Mouse (Mus musculus) MEL (cell line): Measurements from ENCODE around the gene Jmjd1c. TPM values are rescaled to one million over a fixed set of nuclear protein-coding genes. Genes with fewer than 3 reads are reported as not detected.

Source experiments
- DNase-seq: peaks from one replicate; pipeline ENCODE4 v3.0.0; 2011; ENCODE audit warnings: low read depth, low spot score
- H3K27ac ChIP-seq: 2 replicates; pipeline ENCODE4 v1.5.1; 2012; ENCODE audit warnings: low read depth, mild to moderate bottlenecking, control low read depth, low read length, moderate library complexity; ENCODE audit not compliant: control insufficient read depth
- H3K27me3 ChIP-seq, 2 experiments: fragments of 150-350 bp in 1 of 2; sonication (generic) in 1 of 2; 2 replicates each; pipeline ENCODE4 v1.6.1; 2012; ENCODE audit warnings: low read length in 2 of 2, mild to moderate bottlenecking in 2 of 2, improper control_type of control experiment in 1 of 2, moderate library complexity in 1 of 2; ENCODE audit not compliant: insufficient read depth in 2 of 2, control insufficient read depth in 1 of 2
- H3K36me3 ChIP-seq, 2 experiments: 2 replicates each; pipeline ENCODE4 v1.6.1; 2012 to 2014; ENCODE audit warnings: low read length in 2 of 2, improper control_type of control experiment in 1 of 2, inconsistent platforms in 1 of 2, mild to moderate bottlenecking in 1 of 2; ENCODE audit not compliant: insufficient read depth in 2 of 2, control insufficient read depth in 1 of 2
- H3K4me1 ChIP-seq, 2 experiments: fragments of 150-350 bp in 1 of 2; sonication (generic) in 1 of 2; 2 replicates each; pipeline ENCODE4 v1.6.1; 2012; ENCODE audit warnings: low read length in 2 of 2, improper control_type of control experiment in 1 of 2, mild to moderate bottlenecking in 1 of 2; ENCODE audit not compliant: insufficient read depth in 2 of 2, control insufficient read depth in 1 of 2
- H3K4me3 ChIP-seq, 2 experiments: fragments of 150-350 bp in 1 of 2; sonication (generic) in 1 of 2; 2 replicates each; pipeline ENCODE4 v1.5.1; 2012; ENCODE audit warnings: low read depth in 2 of 2, low read length in 2 of 2, mild to moderate bottlenecking in 2 of 2, moderate library complexity in 2 of 2, control low read depth in 1 of 2, improper control_type of control experiment in 1 of 2; ENCODE audit not compliant: control insufficient read depth in 1 of 2, insufficient read depth in 1 of 2
- H3K79me2 ChIP-seq: 2 replicates; pipeline ENCODE4 v1.6.1; 2012; ENCODE audit warnings: mild to moderate bottlenecking, low read length, moderate library complexity; ENCODE audit not compliant: control insufficient read depth, poor library complexity, insufficient read depth
- H3K9ac ChIP-seq: 2 replicates; pipeline ENCODE4 v1.6.1; 2012; ENCODE audit warnings: low read depth, mild to moderate bottlenecking, control low read depth, low read length, moderate library complexity; ENCODE audit not compliant: control insufficient read depth, poor library complexity, severe bottlenecking
- H3K9me3 ChIP-seq: fragments of 150-350 bp; sonication (generic); replicated peaks from 2 replicates; pipeline ENCODE4 v1.6.1; 2012; ENCODE audit warnings: mild to moderate bottlenecking, low read length, improper control_type of control experiment, moderate library complexity; ENCODE audit not compliant: insufficient read depth
- CTCF ChIP-seq, 3 experiments: IDR thresholded peaks in 2 of 3; conservative IDR thresholded peaks in 1 of 3; 2 replicates each; pipeline ENCODE4 v1.5.1; 2011 to 2012; ENCODE audit warnings: low read length in 3 of 3, low read depth in 2 of 3, mild to moderate bottlenecking in 2 of 3, improper control_type of control experiment in 1 of 3, inconsistent platforms in 1 of 3, mixed read lengths in 1 of 3, moderate library complexity in 1 of 3; ENCODE audit not compliant: control insufficient read depth in 1 of 3, insufficient read depth in 1 of 3, poor library complexity in 1 of 3, severe bottlenecking in 1 of 3
- E2F4 ChIP-seq: IDR thresholded peaks from 2 replicates; pipeline ENCODE4 v1.6.1; 2011; ENCODE audit warnings: low read depth, low read length, improper control_type of control experiment, borderline replicate concordance
- ELF1 ChIP-seq: IDR thresholded peaks from 2 replicates; pipeline ENCODE4 v1.6.1; 2014; ENCODE audit warnings: low read depth, mild to moderate bottlenecking, inconsistent platforms, low read length, improper control_type of control experiment, moderate library complexity
- JUND ChIP-seq: IDR thresholded peaks from 2 replicates; pipeline ENCODE4 v1.6.1; 2011; ENCODE audit warnings: low read depth, mild to moderate bottlenecking, improper control_type of control experiment, low read length
- KAT2A ChIP-seq: conservative IDR thresholded peaks from 2 replicates; pipeline ENCODE4 v1.6.1; 2012; ENCODE audit warnings: low read depth, low read length, improper control_type of control experiment, inconsistent platforms
- MAFK ChIP-seq: IDR thresholded peaks from 2 replicates; pipeline ENCODE4 v1.6.1; 2011; ENCODE audit warnings: low read depth, mild to moderate bottlenecking, low read length, improper control_type of control experiment, borderline replicate concordance
- MAZ ChIP-seq: IDR thresholded peaks from 2 replicates; pipeline ENCODE4 v1.6.1; 2012; ENCODE audit warnings: low read depth, mild to moderate bottlenecking, inconsistent platforms, low read length, improper control_type of control experiment
- MXI1 ChIP-seq: IDR thresholded peaks from 2 replicates; pipeline ENCODE4 v1.6.1; 2011; ENCODE audit warnings: mild to moderate bottlenecking, low read depth, low read length, improper control_type of control experiment
- MYB ChIP-seq: IDR thresholded peaks from 2 replicates; pipeline ENCODE4 v1.6.1; 2011; ENCODE audit warnings: mild to moderate bottlenecking, low read depth, low read length, improper control_type of control experiment
- MYC ChIP-seq: IDR thresholded peaks from 2 replicates; pipeline ENCODE4 v1.6.1; 2011; ENCODE audit warnings: low read depth, mild to moderate bottlenecking, low read length, improper control_type of control experiment, moderate library complexity
- NELFE ChIP-seq: IDR thresholded peaks from 2 replicates; pipeline ENCODE4 v1.6.1; 2011; ENCODE audit warnings: low read depth, low read length, improper control_type of control experiment
- NRF1 ChIP-seq: IDR thresholded peaks from 2 replicates; pipeline ENCODE4 v1.6.1; 2014; ENCODE audit warnings: low read depth, mild to moderate bottlenecking, inconsistent platforms, low read length, improper control_type of control experiment, moderate library complexity; ENCODE audit not compliant: poor library complexity, insufficient read depth, severe bottlenecking
- POLR2A ChIP-seq, 2 experiments: IDR thresholded peaks; 2 replicates each; pipeline ENCODE4 v1.6.1; 2011 to 2012; ENCODE audit warnings: low read length in 2 of 2, mild to moderate bottlenecking in 2 of 2, control low read depth in 1 of 2, improper control_type of control experiment in 1 of 2, low read depth in 1 of 2, moderate library complexity in 1 of 2; ENCODE audit not compliant: control insufficient read depth in 1 of 2, insufficient read depth in 1 of 2, poor library complexity in 1 of 2
- RAD21 ChIP-seq: IDR thresholded peaks from 2 replicates; pipeline ENCODE4 v1.6.1; 2011; ENCODE audit warnings: mild to moderate bottlenecking, low read depth, low read length, improper control_type of control experiment
- RCOR1 ChIP-seq: IDR thresholded peaks from 2 replicates; pipeline ENCODE4 v1.6.1; 2012; ENCODE audit warnings: low read depth, mild to moderate bottlenecking, inconsistent platforms, low read length, improper control_type of control experiment
- SMC3 ChIP-seq: IDR thresholded peaks from 2 replicates; pipeline ENCODE4 v1.6.1; 2011; ENCODE audit warnings: low read depth, low read length, improper control_type of control experiment
- TAL1 ChIP-seq: IDR thresholded peaks from 2 replicates; pipeline ENCODE4 v1.6.1; 2012; ENCODE audit warnings: mild to moderate bottlenecking, inconsistent platforms, low read length, moderate library complexity, mixed read lengths
- TBP ChIP-seq: IDR thresholded peaks from 2 replicates; pipeline ENCODE4 v1.8.0; 2011; ENCODE audit warnings: low read depth, low read length, improper control_type of control experiment
- TCF12 ChIP-seq: IDR thresholded peaks from 2 replicates; pipeline ENCODE4 v1.6.1; 2014; ENCODE audit warnings: low read depth, mild to moderate bottlenecking, inconsistent platforms, low read length, improper control_type of control experiment, moderate library complexity
- USF2 ChIP-seq, 2 experiments: IDR thresholded peaks; 2 replicates each; pipeline ENCODE4 v1.6.1; 2011 to 2012; ENCODE audit warnings: improper control_type of control experiment in 2 of 2, low read length in 2 of 2, borderline replicate concordance in 1 of 2, inconsistent platforms in 1 of 2, low read depth in 1 of 2, mild to moderate bottlenecking in 1 of 2; ENCODE audit not compliant: insufficient read depth in 1 of 2
- ZC3H11A ChIP-seq: IDR thresholded peaks from 2 replicates; pipeline ENCODE4 v1.6.1; 2012; ENCODE audit warnings: low read depth, mild to moderate bottlenecking, inconsistent platforms, low read length, improper control_type of control experiment
- ZKSCAN1 ChIP-seq: IDR thresholded peaks from 2 replicates; pipeline ENCODE4 v1.6.1; 2012; ENCODE audit warnings: low read depth, mild to moderate bottlenecking, inconsistent platforms, low read length, improper control_type of control experiment, moderate library complexity
- polyA plus RNA-seq, 2 experiments: library from polyadenylated mRNA; stranded (reverse) in 1 of 2; unstranded in 1 of 2; fragments of >175 nt in 1 of 2; fragments of >200 nt in 1 of 2; gene quantifications; 2 replicates each; pipeline versions ENCODE4 v1.2.1 to v1.2.4; 2012; ENCODE audit warnings: low replicate concordance in 2 of 2, low read depth in 1 of 2; ENCODE audit not compliant: insufficient read length in 2 of 2, insufficient read depth in 1 of 2, missing spikeins in 1 of 2
- total RNA-seq: library from RNA; depleted of rRNA; stranded (reverse); fragments of 300-350 nt; gene quantifications from 2 replicates; pipeline ENCODE4 v1.2.3, GENCODE M21; 2012

Jmjd1c gene
- total and polyA plus RNA-seq, 3 experiments, result 10.6 to 62.3 (median 15.2) TPM

GRCm38 (mm10) chr10:67216872-67217271 is 120.9 kb downstream of the Jmjd1c start:
- Histone ChIP-seq H3K27ac (no peak overlapping the region), H3K9me3 (no peaks in the 10 kb centered on the region), H3K4me1 (peaks cover 3 to 6% of the 10 kb centered on the region in 2 experiments), H3K9ac (no peak overlapping the region), H3K27me3 (no peaks in the 10 kb centered on the region), H3K4me3 (no peak overlapping the region)
- DNase-seq, result no peak
- peak; percentile 42 for TF ChIP-seq RAD21
- no peak for TF ChIP-seq USF2 (IDR thresholded peaks at IDR 0.05; ENCODE audit: borderline replicate concordance in 1 of 2, insufficient read depth in 1 of 2, low read depth in 1 of 2, low read length in 2 of 2)
- no peak for TF ChIP-seq ZC3H11A
- TF ChIP-seq SMC3, result peak; percentile 65
- TF ChIP-seq ZKSCAN1, result no peak
- TF ChIP-seq KAT2A, result no peak
- TF ChIP-seq CTCF (IDR thresholded peaks at IDR 0.05 in 2 of 3, conservative IDR thresholded peaks at IDR 0.05 in 1 of 3; ENCODE audit: control insufficient read depth in 1 of 3, insufficient read depth in 1 of 3, low read depth in 2 of 3, low read length in 3 of 3, poor library complexity in 1 of 3, severe bottlenecking in 1 of 3), result peak in 2 of 3 experiments; percentile 14 to 51; a peak in 2 of 6 replicates
- no peak for TF ChIP-seq MAFK
- no peak for TF ChIP-seq RCOR1
- TF ChIP-seq, all 39 proteins: peak for 3
- Histone ChIP-seq H3K36me3 (peaks cover 14 to 25% of the 10 kb centered on the region in 2 experiments), H3K79me2 (peaks cover 18% of the 10 kb centered on the region; the same call in 1 of the 2 replicates)

- no peak overlapping the region for H3K27ac ChIP-seq
- peaks cover 6 to 11% of the 10 kb centered on the region in 2 experiments for H3K4me1 ChIP-seq
- peaks cover 7% of the 10 kb centered on the region; the same call in 1 of the 2 replicates for H3K79me2 ChIP-seq
- DNase-seq, result no peak
- TF ChIP-seq TCF12 (no peak), KAT2A (no peak), SMC3 (no peak), NELFE (no peak), CTCF (IDR thresholded peaks at IDR 0.05 in 2 of 3, conservative IDR thresholded peaks at IDR 0.05 in 1 of 3; ENCODE audit: control insufficient read depth in 1 of 3, insufficient read depth in 1 of 3, low read depth in 2 of 3, low read length in 3 of 3, poor library complexity in 1 of 3, severe bottlenecking in 1 of 3) (no peak), USF2 (IDR thresholded peaks at IDR 0.05; ENCODE audit: borderline replicate concordance in 1 of 2, insufficient read depth in 1 of 2, low read depth in 1 of 2, low read length in 2 of 2) (no peak), RAD21 (no peak), RCOR1 (no peak), POLR2A (IDR thresholded peaks at IDR 0.05; ENCODE audit: control insufficient read depth in 1 of 2, insufficient read depth in 1 of 2, low read depth in 1 of 2, low read length in 2 of 2, poor library complexity in 1 of 2) (no peak), ZKSCAN1 (no peak), TAL1 (no peak), MXI1 (no peak), MYC (no peak), TBP (no peak), E2F4 (no peak), JUND (no peak), MYB (no peak), MAZ (no peak), NRF1 (no peak), ELF1 (no peak)
- H3K27me3 ChIP-seq, result no peaks in the 10 kb centered on the region
- peaks cover 20 to 29% of the 10 kb centered on the region in 2 experiments for H3K36me3 ChIP-seq
- no peak overlapping the region for H3K4me3 ChIP-seq
- H3K9ac ChIP-seq, result no peak overlapping the region
- H3K9me3 ChIP-seq, result no peaks in the 10 kb centered on the region
Measured at GRCm38 (mm10) chr10:67218873-67219565, 123.1 kb downstream of the Jmjd1c start.
